Mouse (Mus musculus) MEL (cell line): ENCODE results near the gene Hpd. TPM values are rescaled to one million over a fixed set of nuclear protein-coding genes. Genes with fewer than 3 reads are reported as not detected.

Experiments
- DNase-seq: peaks from one replicate; pipeline ENCODE4 v3.0.0; 2011; ENCODE audit warnings: low read depth, low spot score
- H3K27ac ChIP-seq: 2 replicates; pipeline ENCODE4 v1.5.1; 2012; ENCODE audit warnings: low read depth, mild to moderate bottlenecking, control low read depth, low read length, moderate library complexity; ENCODE audit not compliant: control insufficient read depth
- H3K27me3 ChIP-seq, 2 experiments: fragments of 150-350 bp in 1 of 2; sonication (generic) in 1 of 2; 2 replicates each; pipeline ENCODE4 v1.6.1; 2012; ENCODE audit warnings: low read length in 2 of 2, mild to moderate bottlenecking in 2 of 2, improper control_type of control experiment in 1 of 2, moderate library complexity in 1 of 2; ENCODE audit not compliant: insufficient read depth in 2 of 2, control insufficient read depth in 1 of 2
- H3K36me3 ChIP-seq, 2 experiments: 2 replicates each; pipeline ENCODE4 v1.6.1; 2012 to 2014; ENCODE audit warnings: low read length in 2 of 2, improper control_type of control experiment in 1 of 2, inconsistent platforms in 1 of 2, mild to moderate bottlenecking in 1 of 2; ENCODE audit not compliant: insufficient read depth in 2 of 2, control insufficient read depth in 1 of 2
- H3K4me1 ChIP-seq, 2 experiments: fragments of 150-350 bp in 1 of 2; sonication (generic) in 1 of 2; 2 replicates each; pipeline ENCODE4 v1.6.1; 2012; ENCODE audit warnings: low read length in 2 of 2, improper control_type of control experiment in 1 of 2, mild to moderate bottlenecking in 1 of 2; ENCODE audit not compliant: insufficient read depth in 2 of 2, control insufficient read depth in 1 of 2
- H3K4me3 ChIP-seq, 2 experiments: fragments of 150-350 bp in 1 of 2; sonication (generic) in 1 of 2; 2 replicates each; pipeline ENCODE4 v1.5.1; 2012; ENCODE audit warnings: low read depth in 2 of 2, low read length in 2 of 2, mild to moderate bottlenecking in 2 of 2, moderate library complexity in 2 of 2, control low read depth in 1 of 2, improper control_type of control experiment in 1 of 2; ENCODE audit not compliant: control insufficient read depth in 1 of 2, insufficient read depth in 1 of 2
- H3K79me2 ChIP-seq: 2 replicates; pipeline ENCODE4 v1.6.1; 2012; ENCODE audit warnings: mild to moderate bottlenecking, low read length, moderate library complexity; ENCODE audit not compliant: control insufficient read depth, poor library complexity, insufficient read depth
- H3K9ac ChIP-seq: 2 replicates; pipeline ENCODE4 v1.6.1; 2012; ENCODE audit warnings: low read depth, mild to moderate bottlenecking, control low read depth, low read length, moderate library complexity; ENCODE audit not compliant: control insufficient read depth, poor library complexity, severe bottlenecking
- H3K9me3 ChIP-seq: fragments of 150-350 bp; sonication (generic); replicated peaks from 2 replicates; pipeline ENCODE4 v1.6.1; 2012; ENCODE audit warnings: mild to moderate bottlenecking, low read length, improper control_type of control experiment, moderate library complexity; ENCODE audit not compliant: insufficient read depth
- BHLHE40 ChIP-seq: IDR thresholded peaks from 2 replicates; pipeline ENCODE4 v1.6.1; 2012; ENCODE audit warnings: low read depth, mild to moderate bottlenecking, inconsistent platforms, low read length, improper control_type of control experiment, borderline replicate concordance
- CHD1 ChIP-seq: IDR thresholded peaks from 2 replicates; pipeline ENCODE4 v1.6.1; 2012; ENCODE audit warnings: low read depth, mild to moderate bottlenecking, inconsistent platforms, low read length, improper control_type of control experiment
- E2F4 ChIP-seq: IDR thresholded peaks from 2 replicates; pipeline ENCODE4 v1.6.1; 2011; ENCODE audit warnings: low read depth, low read length, improper control_type of control experiment, borderline replicate concordance
- ELF1 ChIP-seq: IDR thresholded peaks from 2 replicates; pipeline ENCODE4 v1.6.1; 2014; ENCODE audit warnings: low read depth, mild to moderate bottlenecking, inconsistent platforms, low read length, improper control_type of control experiment, moderate library complexity
- ETS1 ChIP-seq: IDR thresholded peaks from 2 replicates; pipeline ENCODE4 v1.6.1; 2012; ENCODE audit warnings: low read depth, mild to moderate bottlenecking, inconsistent platforms, low read length, improper control_type of control experiment, moderate library complexity
- GABPA ChIP-seq: IDR thresholded peaks from 2 replicates; pipeline ENCODE4 v1.6.1; 2012; ENCODE audit warnings: low read depth, mild to moderate bottlenecking, inconsistent platforms, low read length, improper control_type of control experiment, moderate library complexity
- HCFC1 ChIP-seq: IDR thresholded peaks from 2 replicates; pipeline ENCODE4 v1.6.1; 2012; ENCODE audit warnings: low read depth, mild to moderate bottlenecking, inconsistent platforms, low read length, improper control_type of control experiment, moderate library complexity
- KAT2A ChIP-seq: conservative IDR thresholded peaks from 2 replicates; pipeline ENCODE4 v1.6.1; 2012; ENCODE audit warnings: low read depth, low read length, improper control_type of control experiment, inconsistent platforms
- MAFK ChIP-seq: IDR thresholded peaks from 2 replicates; pipeline ENCODE4 v1.6.1; 2011; ENCODE audit warnings: low read depth, mild to moderate bottlenecking, low read length, improper control_type of control experiment, borderline replicate concordance
- MAX ChIP-seq: IDR thresholded peaks from 2 replicates; pipeline ENCODE4 v1.6.1; 2011; ENCODE audit warnings: low read length, improper control_type of control experiment
- MAZ ChIP-seq: IDR thresholded peaks from 2 replicates; pipeline ENCODE4 v1.6.1; 2012; ENCODE audit warnings: low read depth, mild to moderate bottlenecking, inconsistent platforms, low read length, improper control_type of control experiment
- MEF2A ChIP-seq: IDR thresholded peaks from 2 replicates; pipeline ENCODE4 v1.6.1; 2014; ENCODE audit warnings: low read depth, mild to moderate bottlenecking, inconsistent platforms, low read length, improper control_type of control experiment; ENCODE audit not compliant: poor library complexity, insufficient replicate concordance, severe bottlenecking; ENCODE audit errors: extremely low read depth
- MXI1 ChIP-seq: IDR thresholded peaks from 2 replicates; pipeline ENCODE4 v1.6.1; 2011; ENCODE audit warnings: mild to moderate bottlenecking, low read depth, low read length, improper control_type of control experiment
- MYB ChIP-seq: IDR thresholded peaks from 2 replicates; pipeline ENCODE4 v1.6.1; 2011; ENCODE audit warnings: mild to moderate bottlenecking, low read depth, low read length, improper control_type of control experiment
- NELFE ChIP-seq: IDR thresholded peaks from 2 replicates; pipeline ENCODE4 v1.6.1; 2011; ENCODE audit warnings: low read depth, low read length, improper control_type of control experiment
- NRF1 ChIP-seq: IDR thresholded peaks from 2 replicates; pipeline ENCODE4 v1.6.1; 2014; ENCODE audit warnings: low read depth, mild to moderate bottlenecking, inconsistent platforms, low read length, improper control_type of control experiment, moderate library complexity; ENCODE audit not compliant: poor library complexity, insufficient read depth, severe bottlenecking
- POLR2A ChIP-seq, 2 experiments: IDR thresholded peaks; 2 replicates each; pipeline ENCODE4 v1.6.1; 2011 to 2012; ENCODE audit warnings: low read length in 2 of 2, mild to moderate bottlenecking in 2 of 2, control low read depth in 1 of 2, improper control_type of control experiment in 1 of 2, low read depth in 1 of 2, moderate library complexity in 1 of 2; ENCODE audit not compliant: control insufficient read depth in 1 of 2, insufficient read depth in 1 of 2, poor library complexity in 1 of 2
- POLR2AphosphoS5 ChIP-seq: IDR thresholded peaks from 2 replicates; pipeline ENCODE4 v1.6.1; 2012; ENCODE audit warnings: low read depth, borderline replicate concordance, mild to moderate bottlenecking, inconsistent platforms, low read length, moderate library complexity, mixed read lengths
- RCOR1 ChIP-seq: IDR thresholded peaks from 2 replicates; pipeline ENCODE4 v1.6.1; 2012; ENCODE audit warnings: low read depth, mild to moderate bottlenecking, inconsistent platforms, low read length, improper control_type of control experiment
- SIN3A ChIP-seq: IDR thresholded peaks from 2 replicates; pipeline ENCODE4 v1.6.1; 2012; ENCODE audit warnings: low read length, improper control_type of control experiment, inconsistent platforms
- TCF12 ChIP-seq: IDR thresholded peaks from 2 replicates; pipeline ENCODE4 v1.6.1; 2014; ENCODE audit warnings: low read depth, mild to moderate bottlenecking, inconsistent platforms, low read length, improper control_type of control experiment, moderate library complexity
- UBTF ChIP-seq: IDR thresholded peaks from 2 replicates; pipeline ENCODE4 v1.6.1; 2012; ENCODE audit warnings: low read depth, mild to moderate bottlenecking, inconsistent platforms, low read length, improper control_type of control experiment, moderate library complexity, borderline replicate concordance; ENCODE audit not compliant: insufficient read depth
- USF1 ChIP-seq: IDR thresholded peaks from 2 replicates; pipeline ENCODE4 v1.6.1; 2014; ENCODE audit warnings: low read depth, mild to moderate bottlenecking, inconsistent platforms, low read length, improper control_type of control experiment, moderate library complexity
- USF2 ChIP-seq, 2 experiments: IDR thresholded peaks; 2 replicates each; pipeline ENCODE4 v1.6.1; 2011 to 2012; ENCODE audit warnings: improper control_type of control experiment in 2 of 2, low read length in 2 of 2, borderline replicate concordance in 1 of 2, inconsistent platforms in 1 of 2, low read depth in 1 of 2, mild to moderate bottlenecking in 1 of 2; ENCODE audit not compliant: insufficient read depth in 1 of 2
- ZC3H11A ChIP-seq: IDR thresholded peaks from 2 replicates; pipeline ENCODE4 v1.6.1; 2012; ENCODE audit warnings: low read depth, mild to moderate bottlenecking, inconsistent platforms, low read length, improper control_type of control experiment
- ZKSCAN1 ChIP-seq: IDR thresholded peaks from 2 replicates; pipeline ENCODE4 v1.6.1; 2012; ENCODE audit warnings: low read depth, mild to moderate bottlenecking, inconsistent platforms, low read length, improper control_type of control experiment, moderate library complexity
- ZNF384 ChIP-seq: IDR thresholded peaks from 2 replicates; pipeline ENCODE4 v1.6.1; 2012; ENCODE audit warnings: low read depth, mild to moderate bottlenecking, inconsistent platforms, low read length, improper control_type of control experiment
- polyA plus RNA-seq, 2 experiments: library from polyadenylated mRNA; stranded (reverse) in 1 of 2; unstranded in 1 of 2; fragments of >175 nt in 1 of 2; fragments of >200 nt in 1 of 2; gene quantifications; 2 replicates each; pipeline versions ENCODE4 v1.2.1 to v1.2.4; 2012; ENCODE audit warnings: low replicate concordance in 2 of 2, low read depth in 1 of 2; ENCODE audit not compliant: insufficient read length in 2 of 2, insufficient read depth in 1 of 2, missing spikeins in 1 of 2
- total RNA-seq: library from RNA; depleted of rRNA; stranded (reverse); fragments of 300-350 nt; gene quantifications from 2 replicates; pipeline ENCODE4 v1.2.3, GENCODE M21; 2012

The Hpd gene
- total and polyA plus RNA-seq, 3 experiments: not detected

GRCm38 (mm10) chr5:123137910-123138229 is 44.7 kb downstream of the Hpd start:
- Histone ChIP-seq H3K79me2 (peaks cover 54% of the 10 kb centered on the region), H3K4me3 (peak overlapping the region; percentile 63 to 71), H3K36me3 (peaks cover 0 to 29% of the 10 kb centered on the region in 2 experiments; a peak in 2 of 4 replicates), H3K27me3 (no peaks in the 10 kb centered on the region), H3K9me3 (no peaks in the 10 kb centered on the region), H3K4me1 (peaks cover 4 to 30% of the 10 kb centered on the region in 2 experiments; a peak in 3 of 4 replicates), H3K9ac (peak overlapping the region; percentile 93), H3K27ac (peak overlapping the region; percentile 100)
- no peak for DNase-seq
- TF ChIP-seq UBTF: no peak
- TF ChIP-seq SIN3A: peak; percentile 41
- no peak for TF ChIP-seq NRF1
- TF ChIP-seq GABPA: no peak
- TF ChIP-seq POLR2A (IDR thresholded peaks at IDR 0.05; ENCODE audit: control insufficient read depth in 1 of 2, insufficient read depth in 1 of 2, low read depth in 1 of 2, low read length in 2 of 2, poor library complexity in 1 of 2): peak in 1 of 2 experiments; percentile 37; a peak in 2 of 4 replicates

- no peaks in the 10 kb centered on the region for H3K27me3 ChIP-seq
- H3K9ac ChIP-seq: peak overlapping the region; percentile 93
- peaks cover 0 to 29% of the 10 kb centered on the region in 2 experiments; a peak in 2 of 4 replicates for H3K36me3 ChIP-seq
- peak overlapping the region; percentile 63 to 71 for H3K4me3 ChIP-seq
- peak overlapping the region; percentile 100 for H3K27ac ChIP-seq
- H3K79me2 ChIP-seq: peaks cover 48% of the 10 kb centered on the region
- no peaks in the 10 kb centered on the region for H3K9me3 ChIP-seq
- peaks cover 4 to 30% of the 10 kb centered on the region in 2 experiments; a peak in 3 of 4 replicates for H3K4me1 ChIP-seq
- DNase-seq: peak; percentile 89
- TF ChIP-seq POLR2AphosphoS5 (no peak), MAX (no peak), TCF12 (peak; percentile 48; the same call in 1 of the 2 replicates), MAFK (no peak), GABPA (no peak), USF2 (IDR thresholded peaks at IDR 0.05; ENCODE audit: borderline replicate concordance in 1 of 2, insufficient read depth in 1 of 2, low read depth in 1 of 2, low read length in 2 of 2) (no peak), USF1 (no peak), MAZ (peak; percentile 9; the same call in 1 of the 2 replicates), BHLHE40 (no peak; the same call in none of the 2 replicates), ZC3H11A (no peak), UBTF (0 out of 2 replicates have a peak, but pooled peaks have one; percentile 70), MXI1 (peak; percentile 26; the same call in 1 of the 2 replicates), ZNF384 (no peak), ZKSCAN1 (no peak), E2F4 (no peak), HCFC1 (peak; percentile 14; the same call in 1 of the 2 replicates), MYB (peak; percentile 60; the same call in 1 of the 2 replicates), KAT2A (no peak), POLR2A (IDR thresholded peaks at IDR 0.05; ENCODE audit: control insufficient read depth in 1 of 2, insufficient read depth in 1 of 2, low read depth in 1 of 2, low read length in 2 of 2, poor library complexity in 1 of 2) (peak in 1 of 2 experiments; percentile 50), CHD1 (peak; percentile 56; the same call in 1 of the 2 replicates), MEF2A (no peak), ELF1 (no peak), NELFE (peak; percentile 38), ETS1 (peak; percentile 41; the same call in 1 of the 2 replicates), RCOR1 (no peak)
Measured at GRCm38 (mm10) chr5:123137044-123137909, 45.2 kb downstream of the Hpd start.
